Mouse (Mus musculus): ENCODE results near the gene Dock7. TPM values are rescaled to one million over a fixed set of nuclear protein-coding genes. Genes with fewer than 3 reads are reported as not detected.
"Not testable (repeated sequence)": the region's sequence is repeated elsewhere in the genome, so short reads cannot be mapped to it uniquely, and the experiment has no call there.

Dock7 gene
- polyA plus RNA-seq, 1 experiment: 48.2 TPM

DNA sequence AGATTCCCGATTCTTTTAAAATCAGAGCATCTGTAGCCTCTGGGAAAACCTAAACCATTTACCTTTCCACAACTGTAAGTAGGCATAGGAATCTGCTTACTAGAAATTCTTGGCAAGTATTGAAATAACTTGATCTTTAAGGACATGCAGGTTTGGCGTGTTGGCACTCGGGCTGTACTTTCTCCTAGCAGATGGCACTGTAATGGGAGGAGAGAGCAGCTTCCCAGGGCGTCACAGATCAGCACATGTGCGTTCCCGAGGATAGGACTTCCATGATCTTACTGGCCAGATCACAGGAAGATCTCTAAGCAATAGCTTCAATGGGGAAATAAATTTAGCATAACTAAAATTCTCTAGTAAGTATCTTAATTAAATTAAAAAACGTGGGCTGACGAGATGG is 164.7 kb downstream of the Dock7 start:
- no peak for TF ChIP-seq POLR2A (IDR thresholded peaks at IDR 0.05; ENCODE audit: borderline replicate concordance, insufficient read depth, low read length)
- TF ChIP-seq CTCF (IDR thresholded peaks at IDR 0.05; ENCODE audit: borderline replicate concordance, insufficient read depth, low read depth, low read length): no peak
- Histone ChIP-seq H3K4me1 (ENCODE audit: control insufficient read depth, insufficient read depth, low read length) (no peaks in the 10 kb centered on the region), H3K27ac (ENCODE audit: insufficient read depth, low read length) (no peak overlapping the region), H3K4me3 (replicated peaks; ENCODE audit: insufficient read depth, low read depth, low read length) (no peak overlapping the region), H3K27me3 (ENCODE audit: control insufficient read depth, insufficient read depth, low read length) (no peaks in the 10 kb centered on the region)
- peak; percentile 15 to 43 for DNase-seq
- 37% methylated on average over 8 of the region's 8 CpGs for WGBS

DNA sequence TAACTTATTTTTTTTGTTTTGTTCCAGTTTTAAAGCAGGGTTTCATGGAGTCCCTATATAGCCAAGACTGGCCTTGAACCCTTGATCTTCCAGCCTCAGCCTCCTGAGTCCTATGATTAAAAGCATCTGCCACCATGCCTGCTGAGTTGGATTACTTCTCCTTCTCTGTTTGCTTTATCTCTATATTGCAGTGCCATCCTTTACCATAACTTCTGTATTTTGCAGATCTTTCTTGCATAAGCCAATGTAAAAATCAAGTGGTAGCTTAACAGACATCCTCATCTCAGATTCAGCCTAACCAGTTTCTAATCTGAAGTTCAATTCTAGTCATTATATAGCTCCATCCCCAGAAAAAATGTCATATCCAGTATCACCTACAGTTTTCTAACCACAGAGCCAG is 170.2 kb downstream of the Dock7 start:
- Histone ChIP-seq H3K4me3 (replicated peaks; ENCODE audit: insufficient read depth, low read depth, low read length) (no peak overlapping the region), H3K4me1 (ENCODE audit: control insufficient read depth, insufficient read depth, low read length) (no peaks in the 10 kb centered on the region), H3K27ac (ENCODE audit: insufficient read depth, low read length) (no peak overlapping the region), H3K27me3 (ENCODE audit: control insufficient read depth, insufficient read depth, low read length) (no peaks in the 10 kb centered on the region)
- DNase-seq: no peak
- TF ChIP-seq POLR2A (IDR thresholded peaks at IDR 0.05; ENCODE audit: borderline replicate concordance, insufficient read depth, low read length) (no peak), CTCF (IDR thresholded peaks at IDR 0.05; ENCODE audit: borderline replicate concordance, insufficient read depth, low read depth, low read length) (no peak)

DNA sequence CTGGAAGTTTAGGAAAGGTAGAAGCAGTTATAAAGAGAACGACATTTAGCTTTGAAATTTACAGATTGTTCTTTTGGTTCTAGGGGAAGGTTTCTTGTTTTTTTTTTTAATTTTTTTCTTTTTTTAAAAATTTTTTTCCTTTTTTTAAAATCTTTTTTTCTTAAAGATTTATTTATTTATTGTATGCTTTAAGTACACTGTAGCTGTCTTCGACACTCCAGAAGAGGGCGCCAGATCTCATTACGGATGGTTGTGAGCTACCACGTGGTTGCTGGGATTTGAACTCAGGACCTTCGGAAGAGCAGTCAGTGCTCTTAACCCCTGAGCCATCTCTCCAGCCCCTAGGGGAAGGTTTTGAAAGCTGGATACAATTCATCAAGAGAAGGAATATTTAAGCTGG is 182.5 kb downstream of the Dock7 start:
- WGBS: 91% methylated on average over 6 of the region's 6 CpGs
- H3K4me3 ChIP-seq (replicated peaks; ENCODE audit: insufficient read depth, low read depth, low read length); H3K4me1 ChIP-seq (ENCODE audit: control insufficient read depth, insufficient read depth, low read length); H3K27me3 ChIP-seq (ENCODE audit: control insufficient read depth, insufficient read depth, low read length); DNase-seq; H3K27ac ChIP-seq (ENCODE audit: insufficient read depth, low read length): not testable (repeated sequence)

- Histone ChIP-seq H3K27me3 (ENCODE audit: control insufficient read depth, insufficient read depth, low read length) (no peaks in the 10 kb centered on the region), H3K4me1 (ENCODE audit: control insufficient read depth, insufficient read depth, low read length) (no peaks in the 10 kb centered on the region), H3K27ac (ENCODE audit: insufficient read depth, low read length) (no peak overlapping the region), H3K4me3 (replicated peaks; ENCODE audit: insufficient read depth, low read depth, low read length) (no peak overlapping the region)
- 87% methylated on average over 6 of the region's 6 CpGs for WGBS
- TF ChIP-seq CTCF (IDR thresholded peaks at IDR 0.05; ENCODE audit: borderline replicate concordance, insufficient read depth, low read depth, low read length) (no peak), POLR2A (IDR thresholded peaks at IDR 0.05; ENCODE audit: borderline replicate concordance, insufficient read depth, low read length) (no peak)
- DNase-seq: no peak
Measured at GRCm38 (mm10) chr4:98936036-98936435, 184.7 kb downstream of the Dock7 start.

DNA sequence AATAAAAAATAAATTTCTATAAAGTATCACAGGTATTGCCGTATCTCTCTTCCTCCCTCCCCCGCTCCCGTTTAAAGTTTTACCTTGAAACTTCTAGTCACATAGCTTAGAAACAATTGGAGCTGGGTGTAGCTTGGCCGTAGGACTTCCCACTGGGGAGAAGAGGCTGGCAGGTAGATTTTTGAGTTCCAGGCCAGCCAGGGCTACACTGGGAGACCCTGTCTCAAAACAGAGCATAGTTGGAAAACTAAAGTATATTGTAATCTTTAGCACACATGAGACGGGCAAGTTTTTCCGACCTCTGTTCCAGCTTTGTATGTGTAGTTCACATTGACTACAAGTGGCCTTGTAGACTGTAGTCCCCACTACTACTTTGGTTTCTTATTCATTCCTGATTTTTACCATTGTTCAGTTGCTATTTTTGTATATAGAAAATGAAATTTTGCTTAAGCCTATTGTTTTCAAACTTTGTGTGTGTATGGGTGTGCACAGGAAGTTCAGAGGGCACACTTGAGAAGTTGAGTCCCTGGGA is 195.4 kb downstream of the Dock7 start:
- WGBS: 21% methylated on average over 6 of the region's 6 CpGs
- H3K27me3 ChIP-seq (ENCODE audit: control insufficient read depth, insufficient read depth, low read length): no peaks in the 10 kb centered on the region
- no peak overlapping the region for H3K27ac ChIP-seq (ENCODE audit: insufficient read depth, low read length)
- H3K4me3 ChIP-seq (replicated peaks; ENCODE audit: insufficient read depth, low read depth, low read length): no peak overlapping the region
- TF ChIP-seq POLR2A (IDR thresholded peaks at IDR 0.05; ENCODE audit: borderline replicate concordance, insufficient read depth, low read length): no peak
- TF ChIP-seq CTCF (IDR thresholded peaks at IDR 0.05; ENCODE audit: borderline replicate concordance, insufficient read depth, low read depth, low read length): no peak
- no peaks in the 10 kb centered on the region for H3K4me1 ChIP-seq (ENCODE audit: control insufficient read depth, insufficient read depth, low read length)
- DNase-seq: no peak

DNA sequence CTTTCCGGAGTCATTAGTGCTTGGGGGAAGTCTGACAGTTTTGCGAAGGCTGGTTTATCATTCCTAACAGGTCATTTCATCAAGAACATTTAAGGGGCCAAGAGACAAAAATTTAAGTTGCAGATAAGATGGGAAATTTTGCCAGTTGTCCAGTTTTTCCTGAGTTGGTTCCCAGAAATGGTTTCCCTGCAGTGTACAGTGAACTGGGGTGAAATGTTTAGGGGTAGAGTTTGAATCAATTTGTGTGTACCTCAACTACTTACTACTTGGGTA is 195.9 kb downstream of the Dock7 start:
- H3K27me3 ChIP-seq (ENCODE audit: control insufficient read depth, insufficient read depth, low read length): no peaks in the 10 kb centered on the region
- no peaks in the 10 kb centered on the region for H3K4me1 ChIP-seq (ENCODE audit: control insufficient read depth, insufficient read depth, low read length)
- DNase-seq: no peak
- no peak for TF ChIP-seq CTCF (IDR thresholded peaks at IDR 0.05; ENCODE audit: borderline replicate concordance, insufficient read depth, low read depth, low read length)
- no peak for TF ChIP-seq POLR2A (IDR thresholded peaks at IDR 0.05; ENCODE audit: borderline replicate concordance, insufficient read depth, low read length)
- WGBS: 0% methylated on average over 2 of the region's 2 CpGs
- H3K27ac ChIP-seq (ENCODE audit: insufficient read depth, low read length): no peak overlapping the region
- H3K4me3 ChIP-seq (replicated peaks; ENCODE audit: insufficient read depth, low read depth, low read length): peak overlapping the region; percentile 95

- Histone ChIP-seq H3K4me1 (ENCODE audit: control insufficient read depth, insufficient read depth, low read length) (no peaks in the 10 kb centered on the region), H3K27me3 (ENCODE audit: control insufficient read depth, insufficient read depth, low read length) (no peaks in the 10 kb centered on the region), H3K27ac (ENCODE audit: insufficient read depth, low read length) (peak overlapping the region; percentile 94), H3K4me3 (replicated peaks; ENCODE audit: insufficient read depth, low read depth, low read length) (peak overlapping the region; percentile 95)
- peak; percentile 8 to 20 for DNase-seq
- TF ChIP-seq CTCF (IDR thresholded peaks at IDR 0.05; ENCODE audit: borderline replicate concordance, insufficient read depth, low read depth, low read length) (no peak), POLR2A (IDR thresholded peaks at IDR 0.05; ENCODE audit: borderline replicate concordance, insufficient read depth, low read length) (no peak)
- under 1% methylated on average over 66 of the region's 66 CpGs for WGBS
Measured at GRCm38 (mm10) chr4:98924071-98924905, 196.4 kb downstream of the Dock7 start.

DNA sequence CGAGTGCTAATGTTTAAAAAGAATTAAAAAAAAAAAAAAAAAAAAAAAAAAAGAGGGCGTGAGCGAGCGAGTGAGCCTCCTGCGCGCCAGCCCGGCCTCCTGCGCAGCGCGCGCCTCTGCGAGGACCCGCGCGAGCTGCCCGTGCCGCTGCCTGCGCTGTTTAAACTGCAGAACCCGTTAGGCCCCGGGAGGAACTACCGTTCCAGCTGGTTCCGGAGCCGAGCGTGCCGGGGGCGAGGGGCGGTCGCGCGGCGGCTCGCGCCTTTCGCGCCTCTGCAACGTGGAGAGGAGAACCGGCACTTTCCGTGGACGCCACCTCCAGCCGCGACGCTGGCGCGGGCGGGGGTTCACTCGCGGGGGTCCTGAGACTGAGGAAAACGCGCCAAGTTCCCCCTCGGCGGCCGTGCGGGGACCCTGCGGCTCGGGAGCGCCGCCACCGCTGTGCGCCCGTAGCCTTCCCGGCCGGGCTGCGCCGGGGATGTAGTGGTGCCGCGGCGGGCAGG is 197.1 kb downstream of the Dock7 start, which contains the start of gene Usp1:
Gene Usp1 (plus strand): TSS at position 243 of the 503 bp plus-strand sequence.
- no peak for TF ChIP-seq CTCF (IDR thresholded peaks at IDR 0.05; ENCODE audit: borderline replicate concordance, insufficient read depth, low read depth, low read length)
- TF ChIP-seq POLR2A (IDR thresholded peaks at IDR 0.05; ENCODE audit: borderline replicate concordance, insufficient read depth, low read length): no peak
- Histone ChIP-seq H3K27ac (ENCODE audit: insufficient read depth, low read length) (peak within 1 kb of the TSS; percentile 94), H3K4me1 (ENCODE audit: control insufficient read depth, insufficient read depth, low read length) (no peaks in the 10 kb centered on the region), H3K4me3 (replicated peaks; ENCODE audit: insufficient read depth, low read depth, low read length) (peak within 1 kb of the TSS; percentile 95), H3K27me3 (ENCODE audit: control insufficient read depth, insufficient read depth, low read length) (no peaks in the 10 kb centered on the region)
- DNase-seq: peak in 1 of 2 experiments; percentile 92
- under 1% methylated on average over 61 of the region's 67 CpGs for WGBS
